Mouse (Mus musculus) adrenal gland, adult 2 months (tissue): Measurements from ENCODE around the gene Fshr. TPM values are rescaled to one million over a fixed set of nuclear protein-coding genes. Genes with fewer than 3 reads are reported as not detected.

Experiments
- DNase-seq: peaks from one replicate; pipeline ENCODE4 v3.0.0; 2021
- polyA plus RNA-seq: library from polyadenylated mRNA; depleted of rRNA; stranded (reverse); fragments of >200 nt; gene quantifications from 2 replicates; pipeline ENCODE4 v1.2.3, GENCODE M21; 2012
- total RNA-seq, 2 experiments: library from RNA; stranded (reverse); gene quantifications; 2 replicates each; pipeline ENCODE4 v1.2.3; 2021

The Fshr gene
- total and polyA plus RNA-seq, 3 experiments = not detected

- DNase-seq = no peak
These were observed 165.8 kb downstream of the Fshr start for GRCm38 (mm10) chr17:89034627-89035026.

- DNase-seq = no peak
These were observed 167.5 kb downstream of the Fshr start for GRCm38 (mm10) chr17:89032981-89033380.

GRCm38 (mm10) chr17:89019518-89019917 lies 181.0 kb downstream of the Fshr start:
- DNase-seq = no peak

- DNase-seq = no peak
These were observed 183.5 kb downstream of the Fshr start for GRCm38 (mm10) chr17:89017002-89017401.

- no peak for DNase-seq
These were observed 186.8 kb downstream of the Fshr start for GRCm38 (mm10) chr17:89013691-89014090.

GRCm38 (mm10) chr17:89009117-89009516 lies 191.4 kb downstream of the Fshr start:
- no peak for DNase-seq

- no peak for DNase-seq
These were observed 191.8 kb downstream of the Fshr start for GRCm38 (mm10) chr17:89008680-89009079.

- DNase-seq = no peak
These were observed 194.5 kb downstream of the Fshr start for GRCm38 (mm10) chr17:89005959-89006358.

GRCm38 (mm10) chr17:88999907-89000306 lies 200.6 kb downstream of the Fshr start:
- no peak for DNase-seq

- no peak for DNase-seq
These were observed 202.2 kb downstream of the Fshr start for GRCm38 (mm10) chr17:88998243-88998642.

GRCm38 (mm10) chr17:88991238-88991637 lies 209.2 kb downstream of the Fshr start:
- no peak for DNase-seq

- DNase-seq = no peak
These were observed 219.6 kb downstream of the Fshr start for GRCm38 (mm10) chr17:88980708-88981355.

- no peak for DNase-seq
These were observed 225.9 kb downstream of the Fshr start for GRCm38 (mm10) chr17:88974538-88974937.

- DNase-seq = no peak
These were observed 234.4 kb downstream of the Fshr start for GRCm38 (mm10) chr17:88966028-88966427.

GRCm38 (mm10) chr17:88954011-88954410 lies 246.5 kb downstream of the Fshr start:
- DNase-seq = peak; percentile 9

GRCm38 (mm10) chr17:88938153-88938681 lies 262.3 kb downstream of the Fshr start:
- no peak for DNase-seq

- no peak for DNase-seq
These were observed 262.9 kb downstream of the Fshr start for GRCm38 (mm10) chr17:88937341-88938152.

GRCm38 (mm10) chr17:88936941-88937340 lies 263.5 kb downstream of the Fshr start:
- no peak for DNase-seq
